Mouse (Mus musculus) ES-E14 (cell line): ENCODE results near the gene Gart. TPM values are rescaled to one million over a fixed set of nuclear protein-coding genes. Genes with fewer than 3 reads are reported as not detected.

Source experiments
- DNase-seq: peaks from one replicate; pipeline ENCODE4 v3.0.0-alpha.2; 2013; ENCODE audit warnings: low read depth, low spot score
- H3K27ac ChIP-seq: 2 replicates; pipeline ENCODE4 v1.5.1; 2012; ENCODE audit warnings: low read depth, mild to moderate bottlenecking, low read length, moderate library complexity, mixed read lengths; ENCODE audit not compliant: poor library complexity, insufficient read depth, severe bottlenecking
- H3K36me3 ChIP-seq: 2 replicates; pipeline ENCODE4 v1.6.1; 2012; ENCODE audit warnings: mild to moderate bottlenecking, low read length, moderate library complexity, mixed read lengths; ENCODE audit not compliant: control insufficient read depth, poor library complexity, insufficient read depth, severe bottlenecking
- H3K4me1 ChIP-seq, 2 experiments: fragments of 150-350 bp in 1 of 2; sonication (generic) in 1 of 2; 2 replicates each; pipeline ENCODE4 v1.6.1; 2012; ENCODE audit warnings: low read length in 2 of 2, mild to moderate bottlenecking in 1 of 2, mixed read lengths in 1 of 2; ENCODE audit not compliant: control insufficient read depth in 2 of 2, insufficient read depth in 2 of 2, poor library complexity in 1 of 2
- H3K4me3 ChIP-seq, 2 experiments: fragments of 150-350 bp in 1 of 2; sonication (generic) in 1 of 2; 2 replicates each; pipeline ENCODE4 v1.5.1; 2012; ENCODE audit warnings: low read length in 2 of 2, low read depth in 1 of 2, mild to moderate bottlenecking in 1 of 2, mixed read lengths in 1 of 2; ENCODE audit not compliant: insufficient read depth in 1 of 2, poor library complexity in 1 of 2, severe bottlenecking in 1 of 2
- H3K9ac ChIP-seq: 2 replicates; pipeline ENCODE4 v1.6.1; 2012; ENCODE audit warnings: low read depth, mild to moderate bottlenecking, low read length, mixed read lengths; ENCODE audit not compliant: poor library complexity, insufficient read depth, severe bottlenecking
- H3K9me3 ChIP-seq: fragments of 150-350 bp; sonication (generic); 2 replicates; pipeline ENCODE4 v1.6.1; 2012; ENCODE audit warnings: low read depth, mild to moderate bottlenecking, low read length; ENCODE audit not compliant: control insufficient read depth, insufficient read depth
- CHD2 ChIP-seq: IDR thresholded peaks from 2 replicates; pipeline ENCODE4 v1.6.1; 2014; ENCODE audit warnings: mild to moderate bottlenecking, low read depth, low read length, inconsistent platforms
- HCFC1 ChIP-seq: IDR thresholded peaks from 2 replicates; pipeline ENCODE4 v1.6.1; 2012; ENCODE audit warnings: low read length, inconsistent platforms, borderline replicate concordance; ENCODE audit not compliant: insufficient read depth
- MAFK ChIP-seq: IDR thresholded peaks from 2 replicates; pipeline ENCODE4 v1.6.1; 2014; ENCODE audit warnings: mild to moderate bottlenecking, low read depth, low read length, inconsistent platforms; ENCODE audit not compliant: insufficient read depth
- ZC3H11A ChIP-seq: IDR thresholded peaks from 2 replicates; pipeline ENCODE4 v1.6.1; 2012; ENCODE audit warnings: low read depth, mild to moderate bottlenecking, inconsistent platforms, low read length, borderline replicate concordance
- ZNF384 ChIP-seq: IDR thresholded peaks from 2 replicates; pipeline ENCODE4 v1.6.1; 2012; ENCODE audit warnings: low read depth, low read length, inconsistent platforms
- in situ Hi-C, 2 experiments: fragments of 600-800 bp; cut with MboI; formaldehyde crosslinking; loops; one replicate each; pipeline ENCODE4 v1.15.1; 2025; ENCODE audit warnings: low sequenced_read_pairs in 2 of 2, inconsistent platforms in 1 of 2; ENCODE audit not compliant: unreplicated experiment in 2 of 2
- total RNA-seq: library from RNA; depleted of rRNA; stranded (reverse); fragments of 300-350 nt; gene quantifications from 2 replicates; pipeline ENCODE4 v1.2.3, GENCODE M21; 2012

Gart gene
- total RNA-seq, 1 experiment, result 399 TPM

GRCm38 (mm10) chr16:91644901-91645300, 1.9 kb downstream of the Gart start:
- no peak for DNase-seq
- peaks cover 30% of the 10 kb centered on the region for H3K36me3 ChIP-seq
- in situ Hi-C loops, result no loop called here
- no peaks in the 10 kb centered on the region for H3K9me3 ChIP-seq
- no peak overlapping the region for H3K27ac ChIP-seq
- TF ChIP-seq HCFC1 (no peak), ZC3H11A (no peak), CHD2 (no peak), MAFK (no peak), ZNF384 (no peak)
- H3K4me3 ChIP-seq, result peak overlapping the region in 1 of 2 experiments; percentile 46; a peak in 2 of 4 replicates
- peaks cover 2 to 3% of the 10 kb centered on the region in 2 experiments; a peak in 2 of 4 replicates for H3K4me1 ChIP-seq
- peak overlapping the region; percentile 47; the same call in 1 of the 2 replicates for H3K9ac ChIP-seq

GRCm38 (mm10) chr16:91640171-91640570, 6.6 kb downstream of the Gart start:
- no peak for TF ChIP-seq ZC3H11A
- no peak for TF ChIP-seq CHD2
- no peak for TF ChIP-seq ZNF384
- no peak for TF ChIP-seq MAFK
- TF ChIP-seq HCFC1, result no peak
- H3K36me3 ChIP-seq, result peaks cover 68% of the 10 kb centered on the region

GRCm38 (mm10) chr16:91639636-91640035, 7.1 kb downstream of the Gart start:
- Histone ChIP-seq H3K27ac (no peak overlapping the region), H3K9me3 (no peaks in the 10 kb centered on the region), H3K4me3 (no peak overlapping the region), H3K4me1 (no peaks in the 10 kb centered on the region; a peak in 1 of 4 replicates), H3K36me3 (peaks cover 69% of the 10 kb centered on the region), H3K9ac (no peak overlapping the region)
- TF ChIP-seq ZC3H11A, result no peak
- no peak for TF ChIP-seq HCFC1
- no peak for TF ChIP-seq ZNF384
- no peak for TF ChIP-seq CHD2
- no peak for TF ChIP-seq MAFK
- no peak for DNase-seq
- in situ Hi-C loops, result no loop called here

More at GRCm38 (mm10) chr16:91640171-91640570, 6.6 kb downstream of the Gart start:
- Histone ChIP-seq H3K9me3 (no peaks in the 10 kb centered on the region), H3K4me1 (peaks cover 0 to 2% of the 10 kb centered on the region in 2 experiments; a peak in 1 of 4 replicates), H3K27ac (no peak overlapping the region), H3K4me3 (no peak overlapping the region), H3K9ac (no peak overlapping the region)
- DNase-seq, result no peak
- in situ Hi-C loops, result no loop called here

GRCm38 (mm10) chr16:91639161-91639560, 7.6 kb downstream of the Gart start:
- TF ChIP-seq CHD2, result no peak
- TF ChIP-seq HCFC1, result no peak
- no peak for TF ChIP-seq ZC3H11A
- TF ChIP-seq MAFK, result no peak
- TF ChIP-seq ZNF384, result no peak
- Histone ChIP-seq H3K9ac (no peak overlapping the region), H3K4me3 (no peak overlapping the region), H3K36me3 (peaks cover 69% of the 10 kb centered on the region), H3K9me3 (no peaks in the 10 kb centered on the region), H3K27ac (no peak overlapping the region), H3K4me1 (no peaks in the 10 kb centered on the region; a peak in 1 of 4 replicates)
- DNase-seq, result no peak
- in situ Hi-C loops, result no loop called here
